Mouse (Mus musculus): ENCODE measurements around the gene Hes6. TPM values are rescaled to one million over a fixed set of nuclear protein-coding genes. Genes with fewer than 3 reads are reported as not detected.

Gene Hes6
- polyA plus RNA-seq, 1 experiment from 2014 or later = 67.3 TPM

DNA sequence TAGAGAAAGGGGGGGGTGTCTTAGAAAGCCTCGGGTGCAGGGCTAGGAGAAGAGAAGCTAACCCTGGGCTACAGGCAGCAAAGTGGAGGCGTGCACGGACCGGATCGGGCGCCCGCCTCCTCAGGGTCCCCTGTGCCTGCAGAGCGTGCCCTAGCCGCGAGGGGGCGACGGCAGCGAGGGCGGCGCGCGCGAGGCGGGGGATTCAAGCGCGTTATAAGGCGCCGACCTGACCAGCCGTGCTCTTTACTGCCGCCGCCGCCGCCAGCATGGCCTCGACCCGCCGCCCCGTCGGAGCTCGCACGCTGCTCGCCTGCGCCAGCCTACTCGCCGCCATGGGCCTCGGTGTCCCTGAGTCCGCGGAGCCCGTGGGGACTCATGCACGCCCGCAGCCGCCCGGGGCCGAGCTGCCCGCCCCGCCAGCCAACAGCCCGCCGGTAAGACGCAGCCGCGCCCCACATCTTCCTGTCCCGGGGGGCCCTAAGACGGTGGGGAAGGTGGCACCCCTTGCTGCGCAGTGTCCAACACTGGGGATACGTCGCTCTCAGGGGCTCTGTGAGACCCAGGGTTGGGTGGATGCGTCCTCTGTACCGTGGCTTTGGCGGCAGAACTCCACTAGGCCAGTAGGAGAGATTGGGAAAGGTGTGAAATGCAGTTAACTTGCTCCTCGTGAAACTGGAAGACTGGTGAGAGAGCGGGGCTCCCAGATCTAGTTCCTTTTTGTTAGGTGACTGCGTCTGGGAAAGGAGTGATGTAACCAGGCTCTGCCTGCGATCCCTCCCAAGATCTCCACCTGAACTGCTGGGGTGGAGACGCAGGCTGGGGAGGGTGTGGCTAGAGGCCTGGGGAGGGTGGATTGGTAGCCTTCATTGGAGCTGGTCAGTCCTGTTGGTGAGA, 47.4 kb downstream of the Hes6 start, which contains the start of gene Erfe:
Gene Erfe (plus strand): TSS at position 216 of the 894 bp plus-strand sequence.
- Histone ChIP-seq H3K36me3 (ENCODE audit: control insufficient read depth, insufficient read depth, low read length) (peaks cover 31% of the 10 kb centered on the region), H3K4me3 (ENCODE audit: control insufficient read depth in 1 of 2, insufficient read depth in 1 of 2, low read depth in 1 of 2, low read length in 2 of 2) (peak within 1 kb of the TSS; percentile 47), H3K27ac (replicated peaks in 1 of 2; ENCODE audit: control insufficient read depth in 1 of 2, insufficient read depth in 1 of 2, low read depth in 2 of 2, low read length in 2 of 2) (no peak within 1 kb of the TSS), H3K9me3 (ENCODE audit: control insufficient read depth, low read length) (peaks cover 15% of the 10 kb centered on the region; the same call in 1 of the 2 replicates), H3K27me3 (ENCODE audit: control insufficient read depth, insufficient read depth, low read length) (no peaks in the 10 kb centered on the region; the same call in 1 of the 2 replicates), H3K4me1 (ENCODE audit: control insufficient read depth in 2 of 2, insufficient read depth in 2 of 2, low read length in 2 of 2) (peaks cover 8 to 14% of the 10 kb centered on the region in 2 experiments), H3K4me2 (ENCODE audit: low read length) (peak within 1 kb of the TSS; percentile 87), H3K9ac (ENCODE audit: low read length) (peak within 1 kb of the TSS; percentile 71)
- WGBS = under 1% methylated on average over 59 of the region's 68 CpGs
- no peak for ATAC-seq (ENCODE audit: insufficient number of reproducible peaks, insufficient read depth, low FRiP score, low read depth)

DNA sequence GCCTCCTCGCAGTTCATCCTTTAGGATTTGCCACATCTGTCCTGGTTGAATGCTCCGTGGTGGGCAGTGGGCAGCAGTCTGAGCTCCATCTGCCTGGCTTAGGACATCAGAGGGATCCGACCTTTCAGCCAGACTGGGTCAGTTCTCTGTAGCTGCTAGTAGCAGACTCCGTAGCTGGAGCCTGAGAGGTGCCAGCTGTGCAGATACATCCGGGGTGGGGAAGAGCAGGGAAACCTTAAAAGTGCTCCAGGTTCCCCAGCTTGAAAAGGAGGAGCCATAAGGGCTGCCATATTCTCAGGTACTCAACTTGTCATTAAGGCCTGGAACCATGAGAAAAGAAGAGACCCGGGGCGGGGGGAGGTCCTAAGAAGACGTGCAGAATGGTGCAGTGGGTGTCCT, 48.0 kb downstream of the Hes6 start:
- peaks cover 32% of the 10 kb centered on the region for H3K36me3 ChIP-seq (ENCODE audit: control insufficient read depth, insufficient read depth, low read length)
- H3K4me3 ChIP-seq (ENCODE audit: control insufficient read depth in 1 of 2, insufficient read depth in 1 of 2, low read depth in 1 of 2, low read length in 2 of 2) = peak overlapping the region; percentile 47
- peak overlapping the region; percentile 71; the same call in 1 of the 2 replicates for H3K9ac ChIP-seq (ENCODE audit: low read length)
- peak overlapping the region; percentile 87 for H3K4me2 ChIP-seq (ENCODE audit: low read length)
- ATAC-seq (ENCODE audit: insufficient number of reproducible peaks, insufficient read depth, low FRiP score, low read depth) = no peak
- H3K27ac ChIP-seq (replicated peaks in 1 of 2; ENCODE audit: control insufficient read depth in 1 of 2, insufficient read depth in 1 of 2, low read depth in 2 of 2, low read length in 2 of 2) = no peak overlapping the region
- H3K9me3 ChIP-seq (ENCODE audit: control insufficient read depth, low read length) = peaks cover 15% of the 10 kb centered on the region; the same call in 1 of the 2 replicates
- 29% methylated on average over 8 of the region's 8 CpGs for WGBS
- peaks cover 8 to 14% of the 10 kb centered on the region in 2 experiments for H3K4me1 ChIP-seq (ENCODE audit: control insufficient read depth in 2 of 2, insufficient read depth in 2 of 2, low read length in 2 of 2)
- H3K27me3 ChIP-seq (ENCODE audit: control insufficient read depth, insufficient read depth, low read length) = no peaks in the 10 kb centered on the region; the same call in 1 of the 2 replicates

DNA sequence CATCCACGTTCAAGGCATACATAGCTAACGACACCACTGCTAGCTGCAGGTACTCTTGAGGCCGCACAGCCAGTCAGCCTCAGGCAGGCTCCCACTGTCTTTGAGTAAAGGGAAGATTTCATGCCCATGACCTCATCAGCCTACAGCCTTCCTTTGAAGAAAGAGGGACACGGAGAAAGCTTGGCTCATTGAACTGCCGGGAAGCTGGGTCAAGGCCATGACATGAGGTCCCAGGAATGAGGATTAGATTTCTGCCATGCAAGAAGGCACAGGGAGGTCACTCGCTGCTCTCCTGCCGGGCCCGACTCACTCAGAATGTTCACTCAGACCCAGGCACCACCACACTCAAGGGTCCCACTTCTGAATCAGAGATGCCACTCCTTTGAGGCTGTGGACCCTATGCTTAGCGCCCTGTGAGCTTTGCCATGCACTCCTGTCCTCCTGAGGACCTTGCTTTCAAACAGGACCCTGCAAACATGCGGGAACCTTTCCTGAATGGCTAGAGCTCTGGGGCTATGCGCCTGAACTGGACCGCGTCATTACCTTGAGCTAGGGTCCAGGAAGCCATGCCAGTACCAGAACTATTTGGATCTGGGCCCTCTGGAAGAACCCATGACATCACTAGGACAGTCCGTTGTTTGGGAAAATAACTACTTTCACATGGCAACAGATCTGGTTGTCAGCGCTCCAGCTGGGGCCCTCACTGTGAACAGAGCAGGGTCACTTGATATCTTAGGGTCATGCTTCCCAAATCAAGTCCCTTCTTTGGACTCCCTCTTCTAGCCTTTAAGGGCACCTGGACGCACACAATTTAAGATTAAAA, 48.8 kb downstream of the Hes6 start:
- peaks cover 26% of the 10 kb centered on the region for H3K36me3 ChIP-seq (ENCODE audit: control insufficient read depth, insufficient read depth, low read length)
- no peak overlapping the region for H3K27ac ChIP-seq (replicated peaks in 1 of 2; ENCODE audit: control insufficient read depth in 1 of 2, insufficient read depth in 1 of 2, low read depth in 2 of 2, low read length in 2 of 2)
- H3K4me3 ChIP-seq (ENCODE audit: control insufficient read depth in 1 of 2, insufficient read depth in 1 of 2, low read depth in 1 of 2, low read length in 2 of 2) = no peak overlapping the region
- H3K9me3 ChIP-seq (ENCODE audit: control insufficient read depth, low read length) = peaks cover 15% of the 10 kb centered on the region; the same call in 1 of the 2 replicates
- H3K4me1 ChIP-seq (ENCODE audit: control insufficient read depth in 2 of 2, insufficient read depth in 2 of 2, low read length in 2 of 2) = peaks cover 8 to 14% of the 10 kb centered on the region in 2 experiments
- H3K9ac ChIP-seq (ENCODE audit: low read length) = no peak overlapping the region
- 88% methylated on average over 16 of the region's 16 CpGs for WGBS
- H3K27me3 ChIP-seq (ENCODE audit: control insufficient read depth, insufficient read depth, low read length) = no peaks in the 10 kb centered on the region; the same call in 1 of the 2 replicates
- no peak overlapping the region for H3K4me2 ChIP-seq (ENCODE audit: low read length)
- no peak for ATAC-seq (ENCODE audit: insufficient number of reproducible peaks, insufficient read depth, low FRiP score, low read depth)

GRCm38 (mm10) chr1:91362113-91362512, 51.7 kb downstream of the Hes6 start:
- Histone ChIP-seq H3K9me3 (ENCODE audit: control insufficient read depth, low read length) (peaks cover 15% of the 10 kb centered on the region; the same call in 1 of the 2 replicates), H3K27ac (replicated peaks in 1 of 2; ENCODE audit: control insufficient read depth in 1 of 2, insufficient read depth in 1 of 2, low read depth in 2 of 2, low read length in 2 of 2) (no peak overlapping the region), H3K4me2 (ENCODE audit: low read length) (no peak overlapping the region), H3K27me3 (ENCODE audit: control insufficient read depth, insufficient read depth, low read length) (no peaks in the 10 kb centered on the region; the same call in 1 of the 2 replicates), H3K4me1 (ENCODE audit: control insufficient read depth in 2 of 2, insufficient read depth in 2 of 2, low read length in 2 of 2) (peaks cover 8 to 14% of the 10 kb centered on the region in 2 experiments), H3K36me3 (ENCODE audit: control insufficient read depth, insufficient read depth, low read length) (peaks cover 48% of the 10 kb centered on the region), H3K9ac (ENCODE audit: low read length) (no peak overlapping the region), H3K4me3 (ENCODE audit: control insufficient read depth in 1 of 2, insufficient read depth in 1 of 2, low read depth in 1 of 2, low read length in 2 of 2) (no peak overlapping the region)
- no peak for ATAC-seq (ENCODE audit: insufficient number of reproducible peaks, insufficient read depth, low FRiP score, low read depth)
- WGBS = 78% methylated on average over 5 of the region's 5 CpGs

Other genes with a start within 250 kb of the Hes6 start
- gene Ramp1, start 234.2 kb downstream of the Hes6 start, polyA plus RNA-seq (2014; fragmentation: Nextera tagmentation; extraction: Ambion mirVana) = 55.9 and 56.9 TPM in 2 replicates
- 63.5 and 67.6 TPM in 2 replicates for gene Ube2f, start 163.7 kb downstream of the Hes6 start, polyA plus RNA-seq (2014; fragmentation: Nextera tagmentation; extraction: Ambion mirVana)
- 10.6 and 12.1 TPM in 2 replicates for gene Scly, start 115.7 kb downstream of the Hes6 start, polyA plus RNA-seq (2014; fragmentation: Nextera tagmentation; extraction: Ambion mirVana)
- 0.12 TPM in 1 of 2 replicates, not detected in the other for gene Espnl, start 92.0 kb downstream of the Hes6 start, polyA plus RNA-seq (2014; fragmentation: Nextera tagmentation; extraction: Ambion mirVana)
- gene Klhl30, start 63.0 kb downstream of the Hes6 start, polyA plus RNA-seq (2014; fragmentation: Nextera tagmentation; extraction: Ambion mirVana) = 61.8 and 63.4 TPM in 2 replicates
- 0.63 and 2.5 TPM in 2 replicates for gene Erfe, start 47.6 kb downstream of the Hes6 start, polyA plus RNA-seq (2014; fragmentation: Nextera tagmentation; extraction: Ambion mirVana)
- gene Ilkap, start 15.2 kb downstream of the Hes6 start, polyA plus RNA-seq (2014; fragmentation: Nextera tagmentation; extraction: Ambion mirVana) = 98.5 and 108 TPM in 2 replicates
- 3.4 and 5.6 TPM in 2 replicates for gene Per2, start 45.3 kb upstream of the Hes6 start, polyA plus RNA-seq (2014; fragmentation: Nextera tagmentation; extraction: Ambion mirVana)
- 3.3 and 3.4 TPM in 2 replicates for gene Traf3ip1, start 80.6 kb upstream of the Hes6 start, polyA plus RNA-seq (2014; fragmentation: Nextera tagmentation; extraction: Ambion mirVana)
- gene Asb1, start 126.5 kb upstream of the Hes6 start, polyA plus RNA-seq (2014; fragmentation: Nextera tagmentation; extraction: Ambion mirVana) = 5.7 and 7.5 TPM in 2 replicates

Data from heart, embryonic 14.5 days (tissue).